Mouse (Mus musculus) regulatory T cell (primary cell): Measurements from ENCODE around the gene Sfxn5.

Experiments
- in situ Hi-C: fragments of 300-600 bp; cut with MboI, MseI; formaldehyde crosslinking; loops from one replicate; pipeline ENCODE4 v1.15.1; 2025; ENCODE audit warnings: high pct_unique_total_duplicates

Sfxn5 gene

GRCm38 (mm10) chr6:85290869-85291824, 42.1 kb downstream of the Sfxn5 start:
- in situ Hi-C loops, result no loop called here

GRCm38 (mm10) chr6:85288193-85288857, 44.9 kb downstream of the Sfxn5 start:
- in situ Hi-C loops, result no loop called here

GRCm38 (mm10) chr6:85286283-85287047, 46.8 kb downstream of the Sfxn5 start:
- in situ Hi-C loops, result no loop called here

DNA sequence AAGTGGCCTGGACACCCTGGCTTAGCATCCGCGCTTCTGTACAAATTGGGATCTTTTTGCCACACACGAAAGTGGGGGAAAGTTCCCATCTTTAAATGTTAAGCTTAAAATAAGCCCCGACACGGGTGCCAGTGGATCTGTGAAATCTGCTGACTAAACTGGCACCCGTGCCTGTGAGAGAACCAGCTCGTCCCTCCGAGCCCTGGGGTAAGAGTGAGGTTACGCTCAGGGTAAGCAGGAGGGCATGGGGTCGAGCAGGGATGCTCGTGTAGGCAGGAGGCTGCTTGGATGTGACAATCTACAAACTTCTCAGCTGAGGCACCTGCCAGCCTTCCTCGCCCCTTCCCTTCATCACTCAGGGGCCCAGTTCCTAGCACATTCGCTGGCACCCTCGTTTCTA, 52.4 kb downstream of the Sfxn5 start:
- in situ Hi-C loops, result no loop called here

GRCm38 (mm10) chr6:85276571-85276970, 56.7 kb downstream of the Sfxn5 start:
- in situ Hi-C loops, result no loop called here

- in situ Hi-C loops, result no loop called here
Observed at GRCm38 (mm10) chr6:85272436-85272835, 60.8 kb downstream of the Sfxn5 start.

DNA sequence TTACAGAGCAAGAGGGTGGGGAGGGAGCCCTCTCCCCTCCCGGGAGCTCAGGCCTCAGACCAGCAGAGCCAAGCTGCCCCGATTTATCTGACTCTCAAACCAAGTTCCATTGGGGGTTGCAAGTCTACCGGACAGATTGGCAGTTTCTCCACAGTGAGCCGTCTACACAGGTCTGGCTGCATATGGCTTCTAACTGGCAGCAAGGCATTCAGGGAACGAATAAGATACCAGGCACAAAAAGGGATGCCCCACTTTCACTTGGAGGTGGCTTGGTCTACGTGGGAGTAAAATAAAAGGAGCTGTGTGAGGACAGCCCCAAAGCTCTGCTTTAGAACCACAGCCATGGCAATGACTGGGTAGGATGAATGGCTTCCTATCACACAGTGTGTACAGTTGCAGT, 67.2 kb downstream of the Sfxn5 start:
- in situ Hi-C loops, result no loop called here

GRCm38 (mm10) chr6:85264982-85265518, 68.2 kb downstream of the Sfxn5 start:
- in situ Hi-C loops, result no loop called here

DNA sequence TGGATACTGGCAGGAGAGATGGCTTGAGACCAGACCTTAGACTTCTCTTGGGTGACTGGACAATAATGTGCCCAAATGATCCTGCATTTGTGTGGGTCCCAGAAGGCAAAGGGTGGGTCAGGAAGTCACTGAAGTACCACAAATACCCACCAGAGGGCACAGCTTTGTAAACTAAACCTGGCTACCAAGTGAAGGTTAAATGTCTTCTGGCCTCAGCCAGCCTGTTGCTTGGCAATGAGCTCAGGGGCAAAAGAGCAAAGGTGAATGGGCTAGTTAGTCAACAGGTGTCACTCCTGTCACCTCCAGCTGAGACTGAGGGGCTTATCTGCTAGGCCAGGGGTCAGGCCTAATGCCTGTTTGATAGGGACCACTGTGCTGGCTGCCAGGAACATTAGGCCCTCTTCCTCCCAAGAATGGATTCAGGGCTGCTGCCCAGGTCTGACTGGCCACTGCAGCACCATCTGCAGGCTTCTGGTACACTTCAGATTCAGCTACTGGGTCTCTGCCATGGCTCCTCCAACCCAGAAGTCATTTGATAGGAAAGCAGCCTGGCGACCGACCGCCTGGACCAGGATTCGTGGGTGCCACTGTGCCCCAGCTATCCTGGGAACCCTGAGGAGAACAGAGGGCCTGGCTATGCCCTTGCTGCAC, 70.2 kb downstream of the Sfxn5 start:
- in situ Hi-C loops, result no loop called here

- in situ Hi-C loops, result no loop called here
Observed at GRCm38 (mm10) chr6:85259094-85259630, 74.1 kb downstream of the Sfxn5 start.

GRCm38 (mm10) chr6:85255578-85255977, 77.6 kb downstream of the Sfxn5 start:
- in situ Hi-C loops, result no loop called here

- in situ Hi-C loops, result no loop called here
Observed at GRCm38 (mm10) chr6:85253994-85254541, 79.2 kb downstream of the Sfxn5 start.

DNA sequence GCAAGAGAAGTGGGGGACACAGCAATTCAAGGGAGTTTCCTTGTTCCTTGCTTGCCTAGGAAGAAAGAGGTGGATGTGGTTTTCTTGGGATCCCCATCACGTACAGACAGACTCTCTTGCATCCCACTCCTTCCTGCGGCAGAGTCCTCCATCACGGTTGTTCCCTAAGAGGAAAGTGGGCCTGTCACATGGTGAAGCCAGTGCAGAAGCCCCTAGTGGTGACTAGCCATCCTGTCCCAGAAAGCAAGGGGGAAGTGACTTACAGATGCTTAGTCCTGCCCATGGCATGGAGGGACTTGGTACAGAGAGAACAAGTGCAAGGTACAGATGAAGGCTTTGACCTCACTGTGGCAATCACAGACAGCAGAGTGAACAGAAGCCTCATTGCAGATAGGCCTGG, 79.9 kb downstream of the Sfxn5 start:
- in situ Hi-C loops, result no loop called here

- in situ Hi-C loops, result no loop called here
Observed at GRCm38 (mm10) chr6:85252251-85253058, 80.8 kb downstream of the Sfxn5 start.

DNA sequence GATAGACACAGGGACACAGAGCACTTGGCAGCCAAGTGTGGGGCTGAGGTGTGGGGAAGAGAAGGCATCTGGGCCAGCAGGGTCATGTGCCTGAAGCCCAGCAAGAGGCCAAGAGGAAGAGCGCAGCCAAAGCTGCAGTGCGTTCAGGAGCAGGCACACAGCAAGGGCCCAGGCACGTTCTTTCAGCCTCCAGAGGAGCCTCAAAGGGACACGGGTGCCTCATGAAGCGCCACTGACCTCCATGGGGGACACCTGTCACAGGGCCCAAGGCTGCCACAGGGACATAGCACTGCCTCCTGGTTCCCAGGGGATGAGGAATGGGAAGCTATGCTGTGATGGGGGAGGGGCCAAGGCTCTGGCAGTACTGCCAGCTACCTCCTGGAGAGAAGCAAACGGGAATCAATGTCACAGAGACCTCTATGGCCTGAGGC, 82.4 kb downstream of the Sfxn5 start:
- in situ Hi-C loops, result no loop called here

DNA sequence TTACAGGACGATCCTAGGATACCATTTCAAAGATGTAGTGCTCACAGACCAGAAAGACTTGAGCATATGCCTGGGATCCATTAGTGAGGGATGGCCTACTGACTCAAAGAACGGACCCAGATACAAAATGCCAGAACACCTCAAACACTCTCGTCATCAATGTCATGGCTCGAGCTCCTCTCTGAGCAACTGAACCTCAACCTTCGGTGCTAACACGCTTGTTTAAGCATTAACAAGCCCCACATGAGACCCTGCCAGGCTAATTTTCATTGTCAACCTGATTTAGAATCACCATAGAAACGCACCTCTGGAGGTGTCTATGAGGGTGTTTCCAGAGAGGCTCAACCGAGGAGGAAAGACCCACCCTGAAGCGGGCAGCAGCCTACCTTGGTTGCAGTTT, 83.4 kb downstream of the Sfxn5 start:
- in situ Hi-C loops, result no loop called here

- in situ Hi-C loops, result no loop called here
Observed at GRCm38 (mm10) chr6:85239044-85239489, 94.2 kb downstream of the Sfxn5 start.

DNA sequence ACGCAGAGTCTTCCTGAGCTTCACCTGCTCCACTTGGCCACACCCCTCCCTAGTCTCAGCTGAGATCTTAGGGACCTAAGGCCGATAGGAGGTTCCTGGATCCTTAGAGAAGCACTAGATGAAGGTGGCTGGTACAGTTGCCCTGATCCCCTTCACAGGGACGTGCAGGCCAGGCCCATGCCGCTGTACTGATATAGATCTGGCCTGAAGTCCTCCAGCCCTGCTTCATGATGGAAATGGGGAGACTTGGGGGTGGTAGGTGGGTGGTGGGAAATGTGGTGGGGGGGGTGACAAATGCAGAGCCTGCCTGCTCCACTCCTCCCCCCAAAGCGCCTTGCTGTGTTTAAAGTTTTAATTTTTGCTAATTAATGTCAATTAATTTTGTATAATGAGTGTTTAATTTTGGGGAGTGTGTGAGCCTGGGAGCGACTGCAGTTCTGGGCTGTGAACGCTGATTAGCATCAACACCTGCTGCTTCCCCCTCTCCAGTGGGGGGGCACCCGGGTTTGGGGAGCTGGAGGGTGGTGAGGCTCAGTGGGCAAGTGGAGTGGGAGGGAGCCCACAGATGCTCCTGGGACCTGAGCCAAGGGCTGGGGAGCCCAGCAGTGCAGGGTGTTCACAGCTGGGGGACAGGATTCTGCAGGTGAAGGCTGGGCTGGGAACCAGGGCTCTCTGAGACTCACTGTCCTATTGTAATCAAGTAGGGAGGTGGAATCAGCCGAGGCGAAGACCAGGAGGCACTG, 95.5 kb downstream of the Sfxn5 start:
- in situ Hi-C loops, result no loop called here

- in situ Hi-C loops, result no loop called here
Observed at GRCm38 (mm10) chr6:85237001-85237400, 96.2 kb downstream of the Sfxn5 start.
